Mouse (Mus musculus): ENCODE results near the gene Gm49366. TPM values are rescaled to one million over a fixed set of nuclear protein-coding genes. Genes with fewer than 3 reads are reported as not detected.
A peak's percentile ranks its signal among the peaks of the same experiment; 100 is the strongest.
"Not testable (repeated sequence)": the region's sequence is repeated elsewhere in the genome, so short reads cannot be mapped to it uniquely, and the experiment has no call there.

The Gm49366 gene
- total RNA-seq, 2 experiments from 2014 or later = not detected

DNA sequence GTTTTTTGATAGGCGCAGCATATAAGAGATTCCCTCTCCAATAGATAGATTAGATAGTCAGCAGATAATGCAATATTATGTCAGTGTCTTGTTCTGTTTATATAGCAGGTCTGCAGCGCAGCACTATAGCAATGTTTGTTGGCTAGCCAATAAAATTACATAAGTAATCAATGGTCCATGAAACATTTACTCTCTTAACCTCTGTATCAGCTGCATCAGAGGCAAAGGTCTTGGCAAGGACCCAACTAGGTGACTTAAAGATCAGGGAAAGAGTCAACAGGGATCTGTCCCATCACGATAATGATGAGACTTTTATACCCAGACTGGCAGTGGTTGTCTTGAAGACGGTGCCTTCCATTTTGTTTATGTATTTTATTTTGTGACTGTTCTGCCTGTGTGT lies 5.9 kb upstream of the Gm49366 start:
- DNase-seq = no peak

DNA sequence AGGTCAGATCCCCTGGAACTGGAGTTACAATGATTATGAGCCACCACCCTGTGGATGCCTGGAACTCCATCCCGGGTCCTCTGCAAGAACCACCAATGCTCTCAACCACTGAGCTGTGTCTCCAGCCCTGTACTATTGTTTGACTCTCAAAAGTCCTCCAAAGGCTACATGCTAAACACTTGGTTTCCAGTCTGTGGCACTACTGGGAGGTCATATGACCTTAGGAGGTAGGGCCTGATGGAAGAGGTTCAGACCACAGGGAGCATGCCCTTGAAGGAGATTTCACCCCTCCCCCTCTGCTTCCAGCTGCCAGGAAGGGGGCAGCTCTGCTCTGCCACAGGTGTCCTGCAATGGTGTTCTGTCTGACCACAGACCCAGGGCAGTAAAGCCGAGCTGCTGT lies 5.4 kb upstream of the Gm49366 start:
- DNase-seq = not testable (repeated sequence)

DNA sequence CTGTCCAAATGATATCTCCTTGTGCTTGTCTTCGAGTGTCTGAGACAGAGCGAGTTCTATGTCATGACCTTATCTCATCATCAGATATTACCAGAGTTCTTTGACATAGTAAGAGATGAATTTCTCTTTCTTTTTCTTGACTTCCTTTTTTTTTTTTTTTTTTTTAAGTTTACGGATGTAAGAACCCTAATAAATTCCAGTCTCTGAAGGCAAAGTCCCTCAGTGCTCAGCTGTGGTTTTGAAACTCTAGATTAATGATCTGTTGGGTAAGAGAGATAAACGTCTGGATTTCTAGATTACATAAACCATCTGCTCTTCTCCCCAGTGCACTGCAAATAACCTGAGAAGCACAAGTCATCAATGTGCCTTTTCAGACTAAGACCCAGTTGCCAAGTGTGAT lies 4.6 kb upstream of the Gm49366 start:
- DNase-seq = no peak

DNA sequence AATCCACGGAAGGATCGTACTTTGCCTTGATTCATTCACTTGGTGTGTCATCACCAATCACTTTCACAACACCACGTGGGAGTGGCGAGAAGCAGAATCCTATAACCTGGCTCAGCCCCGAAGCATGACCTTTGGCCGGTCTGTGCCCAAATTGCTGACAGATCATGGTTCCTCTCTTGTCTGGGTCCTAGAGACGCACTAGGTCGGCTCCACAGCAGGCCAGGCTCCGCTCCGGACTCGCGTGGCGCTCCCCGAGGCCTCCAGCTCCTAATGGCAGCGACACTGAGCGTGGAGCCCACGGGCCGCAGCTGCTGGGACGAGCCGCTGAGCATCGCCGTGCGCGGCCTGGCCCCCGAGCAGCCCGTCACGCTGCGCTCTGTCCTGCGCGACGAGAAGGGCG lies 494 bp upstream of the Gm49366 start, which contains the start of gene Acot4:
Gene Acot4, plus strand, starts transcription at position 139 of the 400 bp plus-strand sequence.
- DNase-seq = not testable (repeated sequence)

DNA sequence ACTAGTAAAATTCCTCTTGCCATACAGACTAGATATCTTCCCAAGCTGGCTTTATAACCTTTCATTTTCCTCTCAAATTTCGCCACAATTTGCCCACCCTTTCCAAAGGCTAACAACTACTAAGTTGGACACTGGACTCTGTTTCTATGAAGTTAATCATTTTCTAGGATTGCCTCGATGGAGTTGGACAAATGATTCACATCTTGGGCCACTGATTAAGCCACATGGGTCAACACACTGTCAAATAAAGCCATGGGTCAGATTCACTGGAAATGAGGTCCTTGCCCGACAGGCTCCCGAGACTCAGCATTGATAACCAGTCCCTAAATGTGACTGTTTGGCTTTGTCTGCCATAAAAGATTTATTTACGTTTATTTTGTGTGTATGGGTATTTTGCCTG lies 3.5 kb downstream of the Gm49366 start:
- no peak for DNase-seq

DNA sequence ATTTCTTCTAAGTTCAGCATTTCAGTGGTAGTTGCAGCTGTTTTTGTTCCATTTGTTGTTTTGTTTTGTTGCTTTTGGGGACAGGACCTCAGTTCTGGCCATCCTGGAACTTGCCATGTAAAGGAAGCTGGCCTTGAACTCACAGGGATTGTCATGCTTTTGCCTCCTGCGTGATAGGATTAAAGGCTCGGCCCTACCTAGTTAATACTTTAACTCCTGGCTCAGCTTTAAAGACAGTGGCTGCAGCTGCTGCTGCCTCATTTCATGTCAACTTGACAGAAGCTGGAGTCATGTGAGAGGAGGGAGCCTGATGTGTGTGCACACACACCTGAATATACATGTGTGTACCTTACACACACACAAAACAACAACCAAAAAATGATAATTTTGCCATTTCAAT lies 5.3 kb downstream of the Gm49366 start:
- DNase-seq = no peak

DNA sequence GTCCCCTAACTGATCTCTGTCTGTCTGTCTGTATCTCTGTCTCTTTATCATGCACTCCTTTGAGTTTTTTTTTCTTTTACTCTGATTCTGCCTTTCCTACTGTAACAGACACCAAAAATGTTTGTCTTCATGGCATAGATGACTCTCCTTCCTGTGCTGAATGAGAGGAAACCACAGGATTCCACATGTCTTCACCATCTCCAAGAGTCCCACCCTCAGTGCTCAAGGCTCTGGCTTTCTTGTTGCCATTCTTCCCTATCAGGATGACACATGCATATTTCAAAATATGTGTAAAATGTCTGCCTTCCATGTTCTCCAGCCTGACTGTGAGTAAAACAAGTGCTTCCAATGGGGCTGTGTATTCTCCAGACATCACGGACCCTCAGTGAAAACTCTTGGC lies 8.2 kb downstream of the Gm49366 start:
- DNase-seq = no peak

DNA sequence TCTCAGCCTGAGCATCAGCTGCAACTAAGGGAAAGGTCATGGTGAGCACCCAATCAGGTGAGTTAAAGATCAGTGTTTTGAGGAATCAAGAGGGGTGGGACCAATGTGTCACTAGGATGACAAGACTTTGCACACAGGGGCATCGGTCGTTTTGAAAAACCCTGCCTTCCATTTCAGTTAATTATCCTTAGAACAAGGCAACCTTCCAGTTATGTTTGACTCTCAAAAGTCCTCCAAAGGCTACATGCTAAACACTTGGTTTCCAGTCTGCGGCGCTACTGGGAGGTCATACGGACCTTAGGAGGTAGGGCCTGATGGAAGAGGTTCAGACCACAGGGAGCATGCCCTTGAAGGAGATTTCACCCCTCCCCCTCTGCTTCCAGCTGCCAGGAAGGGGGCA lies 12.0 kb downstream of the Gm49366 start:
- not testable (repeated sequence) for DNase-seq

DNA sequence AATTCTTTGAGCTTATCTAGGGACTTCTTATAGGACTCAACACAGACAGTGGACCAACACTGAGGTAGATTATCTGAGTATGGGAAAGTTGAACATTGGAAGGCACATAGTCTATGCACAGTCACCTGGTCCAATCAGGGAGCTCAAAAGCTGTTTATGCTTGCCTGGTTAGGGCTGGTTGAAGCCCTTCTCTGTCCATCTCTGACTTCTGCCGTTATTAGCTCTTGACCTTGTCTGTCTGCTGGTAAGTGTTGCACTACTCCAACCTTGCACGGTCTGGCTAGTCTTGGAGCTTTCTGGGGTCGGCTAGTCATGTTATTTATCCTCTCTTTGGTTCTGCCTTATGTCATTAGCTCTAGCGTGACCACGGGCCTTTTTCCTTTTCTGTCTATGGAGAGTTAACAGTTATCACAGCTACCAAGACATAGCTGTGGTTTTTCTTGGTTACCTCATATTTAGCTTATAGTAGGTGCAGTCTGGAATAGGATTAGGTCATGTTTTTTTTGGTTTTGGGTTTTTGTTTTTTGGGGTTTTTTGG lies 13.3 kb downstream of the Gm49366 start, which contains the start of gene Acot3:
Gene Acot3, plus strand, starts transcription at position 208 of the 538 bp plus-strand sequence.
- DNase-seq = no peak

DNA sequence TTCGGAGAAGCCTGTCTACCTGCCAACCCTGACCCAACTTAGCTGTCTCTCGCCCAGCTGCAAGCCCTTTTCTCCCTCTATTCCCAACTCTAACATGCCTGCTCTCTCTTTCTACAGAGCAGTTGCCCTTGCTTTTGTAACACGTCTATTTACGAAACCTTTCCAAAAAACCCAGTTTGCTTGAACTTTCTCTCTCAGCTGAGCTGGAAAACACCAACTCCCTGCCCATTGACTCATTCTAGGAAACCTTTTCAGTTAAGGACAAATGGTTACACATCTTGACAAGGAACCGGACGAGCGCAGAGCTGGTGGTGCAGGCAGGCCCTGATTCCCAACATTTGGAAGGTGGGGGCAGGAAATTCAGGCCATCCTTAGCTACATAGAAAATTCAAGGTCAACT lies 13.9 kb downstream of the Gm49366 start:
- no peak for DNase-seq

DNA sequence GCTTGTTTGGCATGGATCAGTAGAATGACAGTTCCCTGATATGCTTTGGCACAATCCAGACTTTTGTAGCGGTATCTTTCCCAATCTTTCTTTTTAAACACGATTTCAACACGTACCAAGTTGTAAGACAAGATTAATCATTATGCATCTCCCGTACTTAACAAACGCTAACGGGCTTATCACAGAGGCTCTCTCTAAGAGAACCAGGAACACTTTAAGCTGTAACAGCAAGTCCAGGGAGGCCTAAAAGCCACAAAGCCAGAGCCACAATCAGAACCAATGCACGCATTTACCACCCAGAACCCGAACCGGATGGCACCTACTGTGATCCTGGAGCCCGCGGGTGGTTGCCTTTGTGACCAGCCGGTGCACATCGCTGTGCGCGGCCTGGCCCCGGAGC lies 14.4 kb downstream of the Gm49366 start:
- DNase-seq = no peak

DNA sequence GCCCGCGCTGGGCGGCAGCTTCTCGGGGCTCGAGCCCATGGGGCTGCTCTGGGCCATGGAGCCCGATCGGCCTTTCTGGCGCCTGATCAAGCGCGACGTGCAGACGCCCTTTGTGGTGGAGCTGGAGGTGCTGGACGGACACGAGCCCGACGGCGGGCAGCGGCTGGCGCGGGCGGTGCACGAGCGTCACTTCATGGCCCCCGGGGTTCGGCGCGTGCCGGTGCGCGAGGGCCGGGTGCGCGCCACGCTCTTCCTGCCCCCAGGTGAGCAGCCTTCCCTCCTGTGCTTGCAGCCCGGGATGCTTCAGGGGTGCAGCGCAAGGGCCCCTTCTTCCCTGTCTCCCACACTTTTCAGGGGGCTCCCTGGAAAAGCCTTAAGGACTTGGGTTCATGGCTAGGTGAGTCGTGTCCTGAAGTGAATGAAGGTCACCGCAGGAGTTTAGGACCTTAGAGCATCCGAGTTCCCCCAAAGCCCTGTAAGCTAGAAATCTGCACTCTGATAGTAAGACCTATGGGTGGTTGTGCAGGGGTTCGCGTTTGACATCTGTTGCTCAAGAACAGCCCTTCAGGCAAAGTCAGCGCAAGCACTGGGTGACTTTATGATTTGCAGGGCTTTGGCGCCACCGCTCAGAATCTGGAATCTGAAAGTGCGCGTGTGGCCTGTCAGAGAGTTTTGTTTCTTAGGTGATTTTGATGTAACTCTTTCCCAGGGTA lies 15.1 kb downstream of the Gm49366 start:
- no peak for DNase-seq

DNA sequence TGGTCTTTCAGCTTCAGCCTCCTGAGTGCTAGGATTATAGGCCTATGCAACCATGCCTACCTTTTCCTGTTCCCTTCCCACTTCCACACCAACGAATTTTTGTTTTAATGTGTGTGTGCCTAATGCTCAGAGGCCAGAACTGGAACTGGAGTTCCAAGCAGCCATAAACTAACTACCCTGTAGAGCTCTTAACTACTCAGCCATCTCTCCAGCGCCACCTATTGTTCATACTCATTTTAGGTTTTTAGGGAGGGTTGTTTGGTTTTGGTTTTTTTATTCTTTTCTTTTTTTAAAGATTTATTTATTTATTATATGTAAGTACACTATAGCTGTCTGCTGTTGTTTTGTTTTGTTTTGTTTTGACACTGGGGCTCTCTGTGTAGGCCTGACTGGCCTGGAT lies 22.2 kb downstream of the Gm49366 start:
- no peak for DNase-seq

DNA sequence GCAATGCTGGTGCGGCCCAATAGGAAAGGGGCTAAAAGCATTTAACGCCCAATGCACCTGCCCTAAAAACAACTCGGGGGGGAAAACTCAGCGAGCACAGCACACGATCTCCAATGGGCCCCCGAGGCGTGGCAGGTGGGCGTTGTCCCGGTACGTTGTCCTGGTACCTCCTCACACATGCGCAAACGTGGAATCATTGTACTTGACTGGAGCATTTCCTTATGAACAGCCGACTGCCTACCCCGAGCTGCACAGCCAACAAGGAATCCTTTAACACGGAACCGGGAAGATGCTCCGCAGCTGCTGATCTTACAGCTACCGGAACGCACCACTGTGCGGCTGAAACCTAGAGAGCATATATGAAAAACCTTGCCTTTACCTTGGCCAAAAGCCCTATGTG lies 23.6 kb downstream of the Gm49366 start:
- no peak for DNase-seq

DNA sequence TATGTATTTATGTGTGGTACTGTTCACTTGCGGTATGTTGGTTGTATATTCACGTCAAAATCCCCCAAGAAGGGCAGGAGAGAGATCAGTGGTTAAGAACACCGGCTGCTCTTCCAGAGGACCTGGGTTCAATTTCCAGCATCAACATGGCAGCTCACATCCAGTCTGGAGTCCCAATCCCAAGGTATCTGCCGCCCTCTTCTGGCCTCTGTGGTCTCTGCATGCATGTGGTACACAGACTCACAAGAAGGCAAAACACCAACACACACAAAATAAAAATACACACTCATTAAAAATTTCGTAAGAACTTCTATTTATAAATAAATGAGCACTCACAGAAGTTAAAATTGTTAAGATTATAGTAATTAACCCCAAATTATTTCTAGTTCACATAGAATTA lies 24.5 kb downstream of the Gm49366 start:
- DNase-seq = no peak

DNA sequence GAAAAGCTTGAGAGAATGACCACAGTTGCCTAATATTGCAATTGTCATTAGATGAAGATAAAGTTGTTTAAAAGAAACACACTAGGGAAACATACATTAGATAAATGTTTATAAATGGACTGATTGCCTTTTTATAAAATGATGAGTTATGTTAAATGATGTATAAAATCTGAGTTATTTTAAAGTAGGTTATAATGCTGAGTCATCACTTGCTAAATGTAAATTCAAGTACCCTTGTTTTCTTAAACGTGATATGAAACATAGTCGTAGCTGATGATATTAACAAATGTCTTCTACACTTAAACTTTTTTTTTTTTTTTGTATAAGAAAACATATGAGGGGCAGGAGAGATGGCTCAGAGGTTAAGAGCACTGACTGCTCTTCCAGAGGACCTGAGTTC lies 25.1 kb downstream of the Gm49366 start:
- DNase-seq = no peak

DNA sequence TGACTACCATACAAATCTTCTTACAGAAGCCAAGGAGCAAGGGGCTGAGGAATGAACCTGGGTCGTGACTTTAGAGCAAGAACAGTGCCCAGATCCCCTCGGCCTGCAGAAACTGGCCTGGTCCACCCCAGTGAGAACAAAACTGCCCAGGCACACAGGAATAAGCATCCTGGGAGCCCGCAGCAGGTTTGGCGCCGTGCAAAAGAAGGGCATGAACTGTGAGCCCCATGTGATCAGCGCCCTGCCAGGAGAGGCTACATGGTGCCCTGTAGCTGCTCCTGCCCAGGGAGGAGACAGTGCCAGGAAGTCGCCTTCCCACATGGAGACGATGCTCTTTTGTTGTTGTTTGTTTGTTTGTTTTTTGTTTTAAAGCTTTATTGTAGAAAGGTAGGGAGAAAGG lies 25.9 kb downstream of the Gm49366 start:
- no peak for DNase-seq

DNA sequence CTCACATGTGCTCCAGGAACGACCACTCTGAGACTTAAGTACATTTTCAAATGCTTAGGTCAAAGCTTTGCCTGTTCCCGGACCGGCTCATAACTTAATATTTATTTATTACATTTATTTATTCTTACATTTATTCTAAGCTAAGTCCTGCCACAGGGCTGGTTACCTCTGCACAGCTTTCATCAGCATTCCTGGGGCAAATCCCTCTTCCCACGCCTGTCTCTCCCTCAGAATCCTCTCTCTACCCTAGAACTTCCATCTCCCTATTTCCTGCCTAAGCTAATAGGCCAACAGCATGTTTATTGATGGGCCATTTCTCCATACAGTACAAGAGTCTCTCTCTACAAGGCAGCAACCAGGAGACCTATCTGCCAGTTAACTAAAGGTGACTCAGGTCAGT lies 29.0 kb downstream of the Gm49366 start:
- no peak for DNase-seq

DNA sequence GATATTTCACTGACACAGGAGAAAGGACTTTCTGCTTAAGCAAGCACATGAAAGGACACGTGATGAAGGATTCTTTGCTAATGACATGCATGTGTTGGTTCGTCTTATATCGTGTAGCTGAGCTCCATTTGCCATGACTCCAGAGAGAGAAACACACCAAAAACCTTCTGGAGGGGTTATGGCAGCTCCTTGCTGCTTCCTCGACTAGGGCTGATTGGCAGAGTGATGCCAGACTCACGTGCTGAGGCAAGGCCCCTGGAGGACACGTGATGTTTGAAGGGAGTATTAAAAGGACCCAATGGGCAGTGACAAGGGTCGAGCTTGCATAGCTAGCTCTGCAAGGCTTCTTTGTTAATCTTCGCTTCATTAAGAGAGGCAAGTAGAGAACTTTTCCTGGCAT lies 29.6 kb downstream of the Gm49366 start:
- no peak for DNase-seq

DNA sequence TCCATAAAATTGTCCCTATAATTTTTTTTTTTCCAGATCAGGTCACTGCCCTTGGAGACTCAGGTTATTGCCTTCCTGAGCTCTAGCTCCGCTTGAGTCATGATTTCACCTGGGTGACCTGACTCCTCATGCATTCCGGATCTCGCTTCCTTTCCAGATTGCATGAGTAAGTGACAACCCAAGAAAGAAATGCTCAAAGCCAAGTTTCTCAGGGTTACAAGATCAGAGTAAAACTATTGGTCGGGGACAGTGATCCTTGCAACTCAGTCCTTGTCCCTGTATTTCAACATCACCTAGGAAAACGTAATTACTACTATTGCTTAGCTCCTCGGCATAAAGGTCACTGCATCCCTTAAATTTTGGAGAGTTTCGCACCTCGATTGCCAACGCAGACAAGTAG lies 30.3 kb downstream of the Gm49366 start, which contains the start of gene Acot5:
Gene Acot5, plus strand, starts transcription at position 340 of the 400 bp plus-strand sequence.
- no peak for DNase-seq

DNA sequence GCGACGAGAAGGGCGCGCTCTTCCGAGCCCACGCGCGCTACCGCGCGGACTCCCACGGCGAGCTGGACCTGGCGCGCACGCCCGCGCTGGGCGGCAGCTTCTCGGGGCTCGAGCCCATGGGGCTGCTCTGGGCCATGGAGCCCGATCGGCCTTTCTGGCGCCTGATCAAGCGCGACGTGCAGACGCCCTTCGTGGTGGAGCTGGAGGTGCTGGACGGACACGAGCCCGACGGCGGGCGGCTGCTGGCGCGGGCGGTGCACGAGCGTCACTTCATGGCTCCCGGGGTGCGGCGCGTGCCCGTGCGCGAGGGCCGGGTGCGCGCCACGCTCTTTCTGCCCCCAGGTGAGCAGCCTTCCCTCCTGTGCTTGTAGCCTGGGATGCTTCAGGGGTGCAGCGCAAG lies 30.8 kb downstream of the Gm49366 start:
- peak; percentile 15 for DNase-seq

DNA sequence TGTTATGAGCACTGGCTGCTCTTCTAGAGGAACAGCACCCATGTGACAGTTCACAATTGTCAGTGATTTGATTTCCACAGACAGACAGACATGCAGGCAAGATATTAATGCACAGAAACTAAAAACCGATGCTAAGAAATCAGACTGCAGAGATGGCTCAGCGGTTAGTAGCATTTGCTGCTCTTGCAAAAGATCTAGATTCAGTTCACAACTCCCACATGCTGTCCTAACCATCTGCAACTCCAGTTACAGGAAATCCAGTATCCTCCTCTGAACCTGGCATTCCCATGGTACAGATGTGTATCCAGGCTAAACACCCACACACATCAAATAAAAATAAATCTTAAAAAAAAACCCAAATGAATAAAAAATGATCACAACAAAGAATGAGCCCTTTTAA lies 33.0 kb downstream of the Gm49366 start:
- no peak for DNase-seq

DNA sequence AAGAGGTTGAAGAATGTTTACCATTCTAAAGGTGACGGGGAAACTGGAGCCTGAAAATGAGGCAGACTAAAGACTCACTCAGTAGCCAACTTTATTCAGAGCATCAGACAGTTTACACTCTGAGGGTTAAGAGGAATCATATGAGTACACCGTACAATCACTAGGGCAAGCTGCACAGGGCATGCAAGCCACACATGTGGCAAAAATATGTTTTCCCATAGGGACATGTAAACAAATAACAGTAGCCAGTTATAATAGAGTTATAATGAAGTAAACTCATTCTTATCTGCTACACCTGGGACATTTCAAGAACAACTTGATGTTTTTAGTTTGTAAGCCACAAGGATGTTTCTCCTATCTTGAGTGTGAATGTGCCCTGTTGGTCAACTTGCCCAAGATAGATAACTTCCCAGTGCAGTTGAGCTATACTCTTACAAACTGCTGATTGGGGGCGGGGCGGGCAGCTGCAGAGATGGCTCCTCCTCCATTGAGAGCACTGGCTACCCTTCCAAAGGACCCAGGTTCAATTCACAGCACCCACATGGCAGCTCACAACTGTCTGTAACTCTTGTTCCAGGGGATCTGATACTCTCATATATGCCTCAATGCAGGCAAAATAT lies 38.7 kb downstream of the Gm49366 start:
- no peak for DNase-seq

DNA sequence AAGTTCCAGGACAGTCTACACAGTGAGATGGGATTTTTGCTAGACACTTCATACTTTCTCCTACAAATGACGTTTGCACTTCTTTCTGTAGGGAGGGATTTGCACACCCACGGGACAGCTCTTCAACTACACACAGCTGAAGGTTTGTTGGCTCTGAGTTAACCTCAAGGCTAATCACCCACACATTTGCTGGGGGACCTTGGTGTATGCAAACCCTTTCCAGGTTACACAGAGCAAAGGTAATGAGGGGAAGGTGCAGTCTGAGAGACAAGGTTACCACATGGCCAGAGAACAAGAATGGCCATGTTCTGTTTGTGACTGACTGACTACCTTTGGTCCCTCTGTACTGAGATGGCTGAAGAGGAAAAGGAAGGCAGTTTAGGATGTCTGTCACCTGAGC lies 45.1 kb downstream of the Gm49366 start:
- DNase-seq = no peak

All from gastrocnemius, postnatal 25 days (tissue).